Mouse (Mus musculus) cerebellum, adult 8-10 months (tissue): Measurements from ENCODE around the gene Fry.

ENCODE experiments used
- DNase-seq: peaks from one replicate; pipeline ENCODE4 v3.0.0; 2022

Gene Fry

DNA sequence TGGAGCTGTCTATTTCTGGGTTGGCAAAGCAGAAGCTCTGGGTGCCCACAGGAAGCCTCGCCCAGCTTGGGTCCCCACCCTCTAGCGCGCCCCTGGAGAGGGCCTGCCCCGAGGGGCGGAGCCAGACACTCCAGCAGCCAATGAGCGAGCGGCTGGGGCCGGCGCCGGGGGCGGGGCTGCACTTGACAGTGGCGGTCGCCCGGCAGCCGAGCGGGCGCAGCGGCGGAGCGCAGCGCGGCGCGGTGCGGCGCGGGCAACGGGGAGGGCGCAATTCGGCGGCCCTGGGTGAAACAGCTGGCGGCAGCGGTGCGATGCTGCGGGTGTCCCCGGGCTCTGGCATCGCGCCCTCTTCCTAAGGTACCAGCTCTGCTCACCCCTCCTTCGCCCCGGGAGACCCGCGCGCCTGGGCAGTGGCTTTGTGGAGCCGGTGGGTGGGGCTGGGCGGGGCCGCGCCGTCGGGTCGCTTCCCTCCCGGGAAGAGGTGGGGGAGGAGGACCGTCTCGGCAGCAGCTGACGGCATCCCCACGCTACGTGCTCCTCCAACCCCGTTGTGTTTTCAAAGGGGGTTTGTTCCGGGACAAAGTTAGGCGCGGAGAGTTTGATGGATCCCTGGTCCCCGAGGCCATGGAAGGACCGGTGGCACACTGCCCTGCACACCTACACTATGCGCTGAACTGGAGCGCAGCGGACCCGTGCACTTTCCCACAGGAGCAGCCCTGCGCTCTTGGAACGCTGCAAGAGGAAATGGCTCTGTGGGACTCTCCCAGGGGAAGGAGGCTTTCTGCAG, at the start of gene Fry:
TSS of gene Fry (plus strand) at position 191 of the 787 bp plus-strand sequence.
- peak; percentile 75 for DNase-seq

DNA sequence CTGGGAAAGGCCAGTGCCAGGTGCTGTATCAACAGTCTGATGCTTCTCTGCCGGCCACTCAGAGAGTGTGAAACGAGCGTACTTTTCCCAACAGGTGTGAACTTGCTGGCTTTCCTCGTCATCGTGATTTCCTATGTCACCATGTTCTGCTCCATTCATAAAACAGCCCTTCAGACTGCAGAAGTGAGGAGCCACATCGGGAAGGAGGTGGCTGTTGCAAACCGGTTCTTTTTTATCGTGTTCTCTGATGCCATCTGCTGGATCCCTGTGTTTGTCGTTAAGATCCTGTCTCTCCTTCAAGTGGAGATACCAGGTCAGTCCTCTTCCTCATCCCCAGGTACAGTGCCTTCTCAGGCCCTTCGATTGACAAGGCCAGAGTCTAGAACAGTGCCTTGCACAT, 48.4 kb upstream of the Fry start:
- DNase-seq = no peak

- no peak for DNase-seq
These were observed 46.7 kb upstream of the Fry start for GRCm38 (mm10) chr5:150071738-150072137.

GRCm38 (mm10) chr5:150079866-150080797, 38.3 kb upstream of the Fry start:
- DNase-seq = no peak

GRCm38 (mm10) chr5:150082696-150083095, 35.7 kb upstream of the Fry start:
- DNase-seq = no peak

- DNase-seq = no peak
These were observed 35.3 kb upstream of the Fry start for GRCm38 (mm10) chr5:150083190-150083589.

- peak; percentile 33 for DNase-seq
These were observed 20.8 kb upstream of the Fry start for GRCm38 (mm10) chr5:150097620-150098019.

- no peak for DNase-seq
These were observed 19.7 kb upstream of the Fry start for GRCm38 (mm10) chr5:150098754-150099153.

DNA sequence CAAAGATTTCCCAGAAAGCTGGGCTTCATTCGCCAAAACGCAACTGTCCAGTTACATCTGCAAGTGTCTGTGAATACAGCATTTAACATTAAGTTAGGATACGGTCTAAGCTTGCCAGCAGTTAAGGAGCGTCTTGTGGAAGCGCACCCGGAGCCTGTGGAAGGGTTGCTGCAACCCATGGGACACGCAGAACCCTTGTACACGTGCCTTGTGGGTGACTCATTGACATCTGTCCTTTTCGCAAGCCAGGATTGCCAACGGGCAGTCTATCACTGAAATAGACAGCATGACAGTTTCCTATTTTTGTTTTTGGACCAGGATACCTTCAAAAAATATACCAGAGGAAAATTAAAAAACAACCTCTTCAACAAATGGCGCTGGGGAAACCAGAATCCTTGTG, 16.7 kb upstream of the Fry start:
- DNase-seq = no peak

GRCm38 (mm10) chr5:150106358-150106757, 12.1 kb upstream of the Fry start:
- no peak for DNase-seq

DNA sequence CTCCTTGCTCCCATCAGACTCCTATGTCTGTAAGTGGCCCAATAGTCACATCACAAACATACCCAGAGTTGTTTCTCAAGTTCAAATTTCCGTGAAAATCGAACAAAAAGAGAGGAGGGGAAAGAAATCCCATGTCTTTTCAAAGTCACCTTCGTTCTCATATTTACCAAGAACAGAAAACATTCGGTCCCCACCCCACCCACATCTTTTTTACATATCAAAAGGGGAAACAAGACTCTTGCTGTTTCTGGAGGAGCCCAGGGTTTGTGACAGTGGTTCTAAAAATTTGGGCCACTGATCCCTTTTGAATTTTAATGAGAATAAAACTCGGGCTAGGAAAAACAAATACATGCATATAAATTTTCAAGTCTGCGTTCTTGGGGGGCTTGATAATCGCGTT, 7.2 kb upstream of the Fry start:
- DNase-seq = no peak

DNA sequence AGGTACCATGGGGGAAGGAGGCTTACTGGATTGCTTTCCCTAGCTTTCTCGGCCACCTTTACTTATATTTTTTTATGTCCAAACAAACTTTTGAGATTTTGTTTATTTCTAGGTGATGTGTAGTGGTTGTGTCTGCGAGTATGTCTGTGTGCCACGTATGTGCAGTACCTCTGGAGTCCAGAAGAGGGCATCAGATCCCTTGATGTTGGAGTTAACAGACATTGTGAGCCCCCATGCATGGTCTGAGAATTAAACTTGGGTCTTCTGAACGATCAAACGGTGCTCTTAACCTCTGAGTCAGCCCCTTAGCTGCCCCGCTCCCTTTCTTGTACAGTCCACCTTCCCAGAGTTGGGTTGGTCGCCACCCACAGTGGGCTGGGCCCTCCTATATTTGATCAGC, 4.4 kb upstream of the Fry start:
- DNase-seq = no peak

GRCm38 (mm10) chr5:150114778-150115177, 3.7 kb upstream of the Fry start:
- DNase-seq = no peak

DNA sequence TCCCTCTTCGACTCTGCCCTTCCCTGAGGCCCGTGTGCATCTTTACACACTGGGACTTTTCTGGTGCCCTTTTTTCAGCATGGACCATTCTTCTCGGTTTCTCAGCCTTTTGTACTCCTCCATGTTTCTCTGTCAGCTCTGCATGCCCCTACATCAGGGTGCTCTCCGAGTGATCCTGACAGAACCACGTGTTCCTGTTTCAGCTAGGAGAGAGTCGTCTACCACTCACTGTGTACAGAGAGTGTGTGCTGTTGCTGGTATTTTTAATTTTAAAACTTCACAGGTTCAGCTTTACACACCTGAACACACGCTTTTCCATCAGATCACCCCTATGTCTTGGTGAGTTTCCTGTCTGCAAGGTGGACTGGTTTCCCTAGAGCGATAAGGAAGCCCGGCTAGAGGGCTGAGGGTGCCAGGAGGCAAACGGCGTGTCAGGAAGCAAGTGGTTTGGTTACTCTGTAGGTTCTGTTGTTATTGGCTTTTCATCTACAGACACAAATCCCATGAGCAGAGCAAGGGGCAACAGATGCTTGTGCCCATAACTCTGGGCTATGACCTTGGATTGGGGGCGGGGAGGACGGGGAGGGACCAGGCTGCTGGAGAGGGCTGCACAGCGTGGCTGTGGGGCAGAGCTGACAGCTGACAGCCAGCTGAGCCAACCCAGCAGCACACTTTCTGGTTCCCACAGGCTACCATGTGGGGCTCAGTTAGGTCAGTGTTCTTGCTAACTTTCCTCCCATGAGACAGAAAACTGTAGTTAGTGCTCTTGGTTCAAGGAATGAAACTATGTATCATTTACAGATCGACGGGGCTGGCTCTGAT, 3.0 kb upstream of the Fry start:
- DNase-seq = no peak

DNA sequence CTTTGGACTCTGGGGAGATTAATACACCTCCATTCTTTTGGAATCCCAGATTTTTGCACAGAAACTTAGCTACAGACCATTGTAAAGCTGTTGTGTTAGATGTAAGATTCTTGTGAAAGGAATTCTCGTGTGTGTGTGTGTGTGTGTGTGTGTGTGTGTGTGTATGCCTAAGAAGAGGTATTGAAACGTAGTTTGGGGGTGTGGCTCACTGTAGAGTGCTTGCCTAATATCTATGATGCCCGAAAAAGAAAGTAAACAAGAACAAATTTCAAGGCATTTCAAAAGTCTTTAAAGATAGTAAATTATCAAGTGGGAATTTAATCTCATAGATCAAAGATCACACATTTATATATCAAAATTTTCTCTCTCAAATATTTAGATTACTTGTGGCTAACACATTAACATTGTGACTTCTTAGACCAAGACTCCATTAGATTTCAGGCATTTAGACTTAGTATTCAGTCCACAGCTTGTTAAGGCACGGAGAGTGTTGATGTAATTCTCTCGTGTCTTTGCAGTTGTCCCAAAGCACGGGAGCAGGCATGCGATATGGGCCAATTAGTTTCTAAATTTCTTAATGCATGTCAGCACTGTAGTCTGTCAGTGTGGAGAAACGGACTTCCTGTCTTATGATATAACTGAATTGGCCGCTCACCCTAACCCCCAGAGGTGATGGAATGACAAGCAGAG, 2.1 kb upstream of the Fry start:
- no peak for DNase-seq

DNA sequence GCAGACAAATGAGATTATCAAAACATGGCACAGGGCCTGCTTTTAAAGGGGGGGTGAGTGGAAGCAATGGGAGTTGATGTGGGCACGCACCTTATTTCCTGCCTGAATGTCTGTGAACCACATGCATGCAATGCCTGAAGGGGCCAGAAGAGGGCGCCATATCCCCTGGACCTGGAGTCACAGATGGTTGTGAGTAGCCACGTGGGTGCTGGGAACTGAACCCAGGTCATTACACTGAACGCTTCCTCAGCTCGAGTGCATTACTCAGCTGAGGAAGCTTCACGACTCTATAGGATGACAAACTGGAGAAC, 1.6 kb upstream of the Fry start:
- DNase-seq = no peak

GRCm38 (mm10) chr5:150118124-150118454, 356 bp upstream of the Fry start:
- no peak for DNase-seq

DNA sequence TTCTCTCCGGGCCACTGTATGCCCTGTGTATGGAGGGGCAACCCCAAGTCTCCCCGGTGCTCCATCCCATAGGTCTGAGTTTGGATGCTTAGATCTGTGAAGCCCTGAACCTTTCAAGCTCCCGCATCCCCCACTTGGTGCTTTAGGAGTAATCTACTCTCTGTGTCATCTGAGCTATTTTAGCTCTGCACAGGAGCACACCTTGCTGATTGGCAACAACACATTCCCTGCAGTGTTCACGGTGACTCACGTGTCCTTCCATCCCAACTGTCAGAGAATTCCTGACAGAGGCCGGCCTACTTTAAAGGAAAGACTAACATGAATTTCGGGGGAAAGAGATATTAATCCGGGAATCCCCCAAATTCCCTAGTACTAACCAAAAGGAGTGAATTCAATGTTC, 2.2 kb downstream of the Fry start:
- DNase-seq = no peak

- DNase-seq = no peak
These were observed 3.6 kb downstream of the Fry start for GRCm38 (mm10) chr5:150122095-150122494.

GRCm38 (mm10) chr5:150122571-150122970, 4.1 kb downstream of the Fry start:
- DNase-seq = no peak

DNA sequence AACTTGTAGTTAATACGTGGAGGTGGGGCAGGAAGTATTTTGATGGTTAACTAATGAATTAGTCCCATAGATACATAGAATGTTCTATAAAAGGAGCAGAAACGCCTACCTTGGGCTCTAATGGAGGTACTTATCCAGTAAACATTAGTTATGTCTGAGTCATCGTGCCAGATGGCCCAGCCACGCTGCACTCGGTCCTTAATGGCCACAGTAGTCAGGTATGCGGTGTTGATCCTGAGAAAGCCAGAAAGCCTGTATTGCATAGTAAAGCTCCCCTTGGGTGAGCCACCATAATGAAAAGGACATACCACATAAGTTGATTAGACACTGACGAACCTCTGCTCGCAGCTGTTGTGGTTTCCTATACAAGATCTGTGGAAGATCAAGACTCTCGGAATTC, 7.5 kb downstream of the Fry start:
- no peak for DNase-seq

DNA sequence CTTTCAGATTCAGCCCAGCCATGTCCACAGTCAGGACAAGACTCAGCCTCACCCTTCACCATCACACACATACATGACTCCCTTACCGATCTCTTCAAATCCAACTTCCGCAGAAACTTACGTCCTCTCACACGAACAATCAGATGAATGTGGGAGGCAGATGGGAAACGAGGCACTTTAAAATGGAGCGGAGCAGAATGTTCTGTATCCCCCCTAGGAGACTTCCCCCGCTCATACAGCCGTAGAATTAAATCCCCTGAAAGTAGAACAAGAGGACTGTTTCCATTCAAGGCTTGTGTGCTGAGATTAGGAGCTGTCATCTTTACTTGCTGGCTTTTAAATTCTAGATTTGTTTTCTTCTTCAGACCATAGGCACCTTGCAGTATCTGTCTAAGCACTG, 10.0 kb downstream of the Fry start:
- no peak for DNase-seq

GRCm38 (mm10) chr5:150130144-150130543, 11.7 kb downstream of the Fry start:
- DNase-seq = no peak
